Mouse (Mus musculus) stomach, postnatal 0 days (tissue): ENCODE data around the gene P2rx7.
A peak's percentile ranks its signal among the peaks of the same experiment; 100 is the strongest.

Source experiments
- CTCF ChIP-seq: IDR thresholded peaks from 2 replicates; pipeline ENCODE4 v1.5.1; 2016; ENCODE audit warnings: antibody characterized with exemption, low read depth, mild to moderate bottlenecking, moderate library complexity
- EP300 ChIP-seq: optimal IDR thresholded peaks from 2 replicates; pipeline ENCODE3; 2016; ENCODE audit warnings: antibody characterized with exemption

- TF ChIP-seq CTCF (0 out of 2 replicates have a peak, but pooled peaks have one; percentile 12), EP300 (no peak)
Observed at GRCm38 (mm10) chr5:122613908-122614732, 29.6 kb upstream of the P2rx7 start, which contains the start of gene Ift81.
